8 mouse cellular contexts compared by ENCODE assay signal in the genomic region with DNA sequence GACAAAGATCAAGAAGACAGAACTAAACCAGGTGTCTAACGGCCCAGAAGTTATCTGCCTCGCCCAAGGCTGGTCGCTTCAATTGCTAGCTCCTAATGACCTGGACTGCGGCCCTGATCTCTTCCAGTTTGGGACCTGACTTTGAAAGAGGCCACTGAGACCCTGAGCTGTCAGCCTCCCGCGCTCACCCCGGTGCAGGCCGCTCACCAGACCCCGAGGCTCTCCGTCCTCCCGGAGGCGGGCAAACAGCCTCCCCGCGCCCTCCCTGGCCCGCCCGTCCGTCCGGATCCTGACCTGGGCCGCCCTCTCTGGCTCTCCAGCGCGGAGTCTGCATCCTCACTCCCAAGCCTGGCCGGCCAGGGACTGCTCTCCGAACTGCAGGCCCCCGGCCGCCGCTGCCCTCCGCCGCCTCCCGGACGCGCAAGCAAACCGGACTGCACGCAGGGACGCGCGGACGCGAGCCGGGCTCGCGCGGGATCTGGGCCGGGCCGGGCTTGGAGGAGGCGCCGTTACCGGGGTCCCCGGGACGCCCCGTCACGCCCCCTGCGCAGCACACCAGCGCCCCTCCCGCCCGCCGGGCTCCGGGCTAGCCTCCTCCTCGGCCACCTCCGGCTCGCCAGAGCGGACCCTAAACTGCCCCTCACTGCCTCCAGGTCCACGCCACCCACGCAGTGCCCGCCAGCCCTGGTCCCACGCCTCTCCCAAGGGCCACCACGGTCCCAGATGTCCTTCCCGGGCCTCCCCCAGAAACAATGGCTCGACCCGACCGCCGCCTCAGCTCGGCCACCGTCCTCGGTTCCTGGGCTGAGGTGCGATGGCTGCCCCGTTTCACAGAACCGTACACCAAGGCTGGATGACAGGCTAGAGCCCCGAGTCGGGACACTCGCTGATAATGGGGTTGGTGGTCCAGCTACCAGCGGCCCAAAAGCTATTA. TPM values are rescaled to one million over a fixed set of nuclear protein-coding genes. Genes with fewer than 3 reads are reported as not detected.
DNase-seq lines count a peak whose midpoint lies in the region; ATAC-seq and TF ChIP-seq lines count a peak whose summit lies in the region.

No protein-coding gene starts in this region.

- peak; percentile 44 for ATAC-seq in limb, embryonic 12.5 days (ENCODE audit: insufficient number of reproducible peaks, insufficient read depth, low FRiP score, low TSS enrichment, low read depth)
- peak; percentile 28 for ATAC-seq in midbrain, embryonic 13.5 days

- H3K9ac ChIP-seq in limb, embryonic 12.5 days (replicated peaks), result peak overlapping the region; percentile 97
- H3K9ac ChIP-seq in midbrain, embryonic 13.5 days (replicated peaks), result peak overlapping the region; percentile 100

- H3K4me1 ChIP-seq in limb, embryonic 12.5 days (replicated peaks), result peaks cover 46% of the 10 kb centered on the region
- peaks cover 51% of the 10 kb centered on the region for H3K4me1 ChIP-seq in midbrain, embryonic 13.5 days (replicated peaks)
- H3K4me1 ChIP-seq in spleen, adult 2 months (ENCODE audit: control insufficient read depth, insufficient read depth, insufficient read length), result peaks cover 9% of the 10 kb centered on the region

- TF ChIP-seq POLR2A in spleen, adult 2 months (IDR thresholded peaks at IDR 0.05; ENCODE audit: low read depth, low read length), result no peak

- H3K4me2 ChIP-seq in limb, embryonic 12.5 days, result peak overlapping the region; percentile 94
- H3K4me2 ChIP-seq in midbrain, embryonic 13.5 days (replicated peaks), result peak overlapping the region; percentile 90

- no peaks in the 10 kb centered on the region for H3K27me3 ChIP-seq in limb, embryonic 12.5 days
- H3K27me3 ChIP-seq in midbrain, embryonic 13.5 days, result peaks cover 12% of the 10 kb centered on the region; the same call in 1 of the 2 replicates
- H3K27me3 ChIP-seq in spleen, adult 2 months (ENCODE audit: control insufficient read depth, insufficient read depth, low read length), result peaks cover 19% of the 10 kb centered on the region

- no peak for TF ChIP-seq CTCF in spleen, adult 2 months (IDR thresholded peaks at IDR 0.05; ENCODE audit: extremely low read depth, insufficient read depth, insufficient read length, insufficient replicate concordance)

- no peaks in the 10 kb centered on the region for H3K36me3 ChIP-seq in limb, embryonic 12.5 days
- no peaks in the 10 kb centered on the region for H3K36me3 ChIP-seq in midbrain, embryonic 13.5 days
- H3K36me3 ChIP-seq in spleen, adult 2 months (ENCODE audit: control insufficient read depth, insufficient read depth, low read length), result no peaks in the 10 kb centered on the region

- H3K27ac ChIP-seq in limb, embryonic 12.5 days, result peak overlapping the region; percentile 96
- peak overlapping the region; percentile 99 for H3K27ac ChIP-seq in midbrain, embryonic 13.5 days
- no peak overlapping the region for H3K27ac ChIP-seq in spleen, adult 2 months (ENCODE audit: insufficient read depth, low read length)

- peak overlapping the region; percentile 94 for H3K4me3 ChIP-seq in limb, embryonic 12.5 days (replicated peaks)
- peak overlapping the region; percentile 98 for H3K4me3 ChIP-seq in midbrain, embryonic 13.5 days (replicated peaks)
- peak overlapping the region; percentile 95 for H3K4me3 ChIP-seq in spleen, adult 2 months (ENCODE audit: extremely low read depth, insufficient read depth, insufficient read length)

- H3K9me3 ChIP-seq in limb, embryonic 12.5 days, result no peaks in the 10 kb centered on the region
- no peaks in the 10 kb centered on the region for H3K9me3 ChIP-seq in midbrain, embryonic 13.5 days

- DNase-seq in adrenal gland, postnatal 10 days, result peak; percentile 88
- peak; percentile 48 for DNase-seq in embryo, embryonic 11.5 days (ENCODE audit: low read depth, low spot score)
- peak; percentile 98 for DNase-seq in heart, adult 11 months
- DNase-seq in kidney, adult 11 months, result peak; percentile 68
- DNase-seq in spleen, adult 2 months (ENCODE audit: low read depth in 1 of 2, low spot score in 2 of 2), result peak; percentile 9 to 22
- no peak for DNase-seq in c-Kit-positive CD71-positive TER-119-positive erythroid progenitor cells, embryonic 14.5 days (ENCODE audit: low spot score)

- under 1% methylated on average over 70 of the region's 81 CpGs for WGBS in limb, embryonic 12.5 days
- WGBS in midbrain, embryonic 13.5 days, result under 1% methylated on average over 79 of the region's 81 CpGs
- WGBS in spleen, adult 2 months, result 2% methylated on average over 75 of the region's 81 CpGs

RNA-seq across cellular contexts. Expression of gene Trio, which starts 1.4 kb away (rescaled TPM):
- 10 to 100 TPM; 49.8 to 81.3 TPM for total RNA-seq in adrenal gland, postnatal 10 days (2021)
- 73.6 and 82.3 TPM in 2 replicates for polyA plus RNA-seq in limb, embryonic 12.5 days (2016; fragmentation: Nextera tagmentation; extraction: Ambion mirVana)
- 37.9 and 39.7 TPM in 2 replicates for polyA plus RNA-seq in midbrain, embryonic 13.5 days (2015; fragmentation: Nextera tagmentation; extraction: Ambion mirVana)
- polyA plus RNA-seq in spleen, adult 2 months (2012; rRNA removed), result 23.8 and 30.3 TPM in 2 replicates
